22 mouse cellular contexts compared by ENCODE assay signal in genomic region chr17:9750046-9750445, GRCm38 (mm10).
"Had no signal": no experiment of that assay in that cellular context is flagged by ENCODE, and none has a peak within 500 bp of the region (broad histone marks: within the 10 kb centered on the region; RNA-seq: fewer than 3 reads in every experiment).

No protein-coding gene starts in this region.

- ATAC-seq: hindbrain, postnatal 0 days; intestine, embryonic 16.5 days had no signal

- H3K4me1 ChIP-seq: heart, embryonic 10.5 days; kidney, embryonic 15.5 days; limb, embryonic 10.5 days; limb, embryonic 12.5 days; liver, embryonic 13.5 days had no signal

- H3K27me3 ChIP-seq: hindbrain, embryonic 13.5 days; hindbrain, embryonic 15.5 days; kidney, embryonic 15.5 days; limb, embryonic 12.5 days; liver, embryonic 13.5 days had no signal

- H3K36me3 ChIP-seq: heart, embryonic 10.5 days; heart, embryonic 12.5 days; hindbrain, embryonic 13.5 days; hindbrain, embryonic 15.5 days; kidney, embryonic 15.5 days; limb, embryonic 10.5 days; limb, embryonic 12.5 days; liver, embryonic 13.5 days had no signal

- H3K9me3 ChIP-seq: heart, embryonic 10.5 days; heart, embryonic 12.5 days; hindbrain, embryonic 13.5 days; hindbrain, embryonic 15.5 days; kidney, embryonic 15.5 days; limb, embryonic 10.5 days; limb, embryonic 12.5 days; liver, embryonic 13.5 days had no signal

- H3K4me3 ChIP-seq: heart, embryonic 10.5 days; heart, embryonic 12.5 days; hindbrain, embryonic 13.5 days; hindbrain, embryonic 15.5 days; kidney, embryonic 15.5 days; left cerebral cortex, adult 2 months; limb, embryonic 10.5 days; limb, embryonic 12.5 days; liver, embryonic 13.5 days had no signal

- DNase-seq: gastrocnemius, postnatal 14 days; gastrocnemius, postnatal 36 days; heart, postnatal 10 days; heart, postnatal 36 days; kidney, adult 11 months; kidney, adult 2 months; kidney, adult 9 months; kidney, postnatal 14 days; kidney, postnatal 36 days; liver; liver, embryonic 13.5 days had no signal

- H3K4me2 ChIP-seq: heart, embryonic 12.5 days; hindbrain, embryonic 13.5 days; hindbrain, embryonic 15.5 days; kidney, embryonic 15.5 days; limb, embryonic 12.5 days; liver, embryonic 13.5 days had no signal

- H3K27ac ChIP-seq: heart, embryonic 10.5 days; hindbrain, embryonic 13.5 days; hindbrain, embryonic 15.5 days; hindbrain, postnatal 0 days; kidney, embryonic 15.5 days; kidney, postnatal 0 days; left cerebral cortex, adult 2 months; limb, embryonic 10.5 days; limb, embryonic 12.5 days; liver, embryonic 13.5 days had no signal

- H3K9ac ChIP-seq: heart, embryonic 12.5 days; hindbrain, embryonic 13.5 days; hindbrain, embryonic 15.5 days; kidney, embryonic 15.5 days; limb, embryonic 12.5 days; liver, embryonic 13.5 days had no signal
